Mouse (Mus musculus): ENCODE measurements around the gene Nol4l. TPM values are rescaled to one million over a fixed set of nuclear protein-coding genes. Genes with fewer than 3 reads are reported as not detected.

The Nol4l gene
- total RNA-seq, 1 experiment from 2014 or later: 16.0 TPM

- DNase-seq: peak; percentile 88
Measured at GRCm38 (mm10) chr2:153483118-153483983, 46.4 kb downstream of the Nol4l start.

GRCm38 (mm10) chr2:153481861-153482120, 48.0 kb downstream of the Nol4l start:
- no peak for DNase-seq

GRCm38 (mm10) chr2:153481108-153481860, 48.5 kb downstream of the Nol4l start:
- DNase-seq: no peak

- DNase-seq: no peak
Measured at GRCm38 (mm10) chr2:153479486-153479885, 50.3 kb downstream of the Nol4l start.

- peak; percentile 82 for DNase-seq
Measured at GRCm38 (mm10) chr2:153478583-153478982, 51.2 kb downstream of the Nol4l start.

- peak; percentile 76 for DNase-seq
Measured at GRCm38 (mm10) chr2:153475114-153476112, 54.4 kb downstream of the Nol4l start.

- no peak for DNase-seq
Measured at GRCm38 (mm10) chr2:153470983-153471382, 58.8 kb downstream of the Nol4l start.

GRCm38 (mm10) chr2:153469764-153470163, 60.0 kb downstream of the Nol4l start:
- DNase-seq: no peak

- no peak for DNase-seq
Measured at GRCm38 (mm10) chr2:153469317-153469716, 60.5 kb downstream of the Nol4l start.

GRCm38 (mm10) chr2:153467372-153467771, 62.4 kb downstream of the Nol4l start:
- DNase-seq: no peak

- DNase-seq: no peak
Measured at GRCm38 (mm10) chr2:153463257-153463656, 66.5 kb downstream of the Nol4l start.

- DNase-seq: peak; percentile 40
Measured at GRCm38 (mm10) chr2:153458022-153458441, 71.7 kb downstream of the Nol4l start.

- DNase-seq: no peak
Measured at GRCm38 (mm10) chr2:153457467-153457866, 72.3 kb downstream of the Nol4l start.

GRCm38 (mm10) chr2:153454841-153455506, 74.8 kb downstream of the Nol4l start:
- DNase-seq: no peak

GRCm38 (mm10) chr2:153453961-153454759, 75.6 kb downstream of the Nol4l start:
- no peak for DNase-seq

GRCm38 (mm10) chr2:153448519-153448918, 81.3 kb downstream of the Nol4l start:
- DNase-seq: no peak

GRCm38 (mm10) chr2:153447719-153448118, 82.1 kb downstream of the Nol4l start:
- DNase-seq: peak; percentile 74

GRCm38 (mm10) chr2:153446476-153446875, 83.3 kb downstream of the Nol4l start:
- DNase-seq: no peak

GRCm38 (mm10) chr2:153446017-153446408, 83.8 kb downstream of the Nol4l start:
- peak; percentile 62 for DNase-seq

- peak; percentile 46 for DNase-seq
Measured at GRCm38 (mm10) chr2:153445137-153446016, 84.4 kb downstream of the Nol4l start.
